Mouse (Mus musculus): ENCODE data around the gene Drc3.

DNA sequence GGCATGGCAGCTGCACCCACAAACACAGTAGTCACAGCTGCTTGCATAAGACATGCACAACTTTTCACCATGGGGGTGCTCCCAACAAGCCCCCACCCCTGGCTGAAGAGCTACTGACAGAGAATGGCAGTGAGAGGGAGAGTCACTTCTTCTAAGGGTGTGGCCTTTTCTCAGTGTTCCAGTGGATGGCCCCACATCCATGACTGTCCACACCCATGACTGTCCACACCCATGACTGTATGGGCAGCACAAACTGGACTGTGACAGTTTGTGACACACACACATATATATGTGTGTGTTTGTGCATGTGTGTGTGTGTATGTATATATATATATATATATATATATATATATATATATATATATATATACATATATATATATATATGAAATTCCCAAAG lies 43.3 kb upstream of the Drc3 start:
- TF ChIP-seq CTCF (conservative IDR thresholded peaks at IDR 0.05; ENCODE audit: low read length), result no peak
- no peak for TF ChIP-seq NANOG (IDR thresholded peaks at IDR 0.05; ENCODE audit: borderline replicate concordance, low read length)
- no peak for TF ChIP-seq POU5F1 (IDR thresholded peaks at IDR 0.05; ENCODE audit: borderline replicate concordance, low read length)
